Comparison of ENCODE assay signal across 9 mouse cellular contexts in the genomic region with DNA sequence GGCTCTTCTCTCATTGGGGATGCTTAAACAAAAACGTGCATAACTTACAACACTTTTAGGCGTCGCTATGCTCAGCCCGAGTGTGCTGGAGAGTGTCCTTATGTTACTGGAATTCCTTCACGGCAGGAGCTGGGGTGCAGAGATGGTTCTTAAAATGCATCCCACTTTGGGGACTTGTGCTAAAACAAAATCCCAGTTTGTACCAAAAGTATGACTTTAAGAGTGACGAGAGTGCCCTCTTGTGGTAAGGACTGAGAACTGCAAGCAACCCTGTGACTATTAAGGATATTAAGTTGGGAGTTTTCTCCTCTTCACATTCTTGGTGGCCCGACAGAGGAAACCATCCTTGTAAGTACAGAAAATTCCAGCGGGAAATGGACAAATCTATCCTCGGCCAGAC.
DNase-seq lines count a peak whose midpoint lies in the region; ATAC-seq and TF ChIP-seq lines count a peak whose summit lies in the region.
"Had no signal": no experiment of that assay in that cellular context is flagged by ENCODE, and none has a peak within 500 bp of the region (broad histone marks: within the 10 kb centered on the region; RNA-seq: fewer than 3 reads in every experiment).

No protein-coding gene starts in this region.

- no peak for TF ChIP-seq CTCF in Patski (IDR thresholded peaks at IDR 0.05)
- TF ChIP-seq CTCF in gastrocnemius, adult 2 months (IDR thresholded peaks at IDR 0.05): peak; percentile 94

- no peaks in the 10 kb centered on the region for H3K9me3 ChIP-seq in heart, embryonic 12.5 days (replicated peaks)
- H3K9me3 ChIP-seq: lung, embryonic 15.5 days had no signal

- intact Hi-C loops in heart, postnatal 10 days (cut with DNase I): loop anchor here (1.0 kb wide), 2 partner anchors 872 to 894 kb away; no protein-coding TSS in a partner anchor
- intact Hi-C loops in gastrocnemius, adult 2 months (cut with DNase I): loop anchor here (1.0 to 5.0 kb wide), 2 partner anchors 152 to 871 kb away; no protein-coding TSS in a partner anchor

- H3K4me3 ChIP-seq in heart, embryonic 12.5 days: no peak overlapping the region
- H3K4me3 ChIP-seq in gastrocnemius, adult 2 months: no peak overlapping the region
- H3K4me3 ChIP-seq: lung, embryonic 15.5 days had no signal

- H3K9ac ChIP-seq in heart, embryonic 12.5 days: no peak overlapping the region
- H3K9ac ChIP-seq: lung, embryonic 15.5 days had no signal

- DNase-seq in heart, postnatal 10 days: peak; percentile 68 to 80
- DNase-seq in Patski (ENCODE audit: low read depth, low spot score): no peak
- DNase-seq in cerebellum, postnatal 4 days (ENCODE audit: low spot score in 2 of 2): peak; percentile 47 to 79
- DNase-seq in gastrocnemius, adult 2 months: peak; percentile 25
- peak; percentile 84 to 86 for DNase-seq in layer of hippocampus, postnatal 10 days (ENCODE audit: low spot score in 2 of 2)
- peak; percentile 73 for DNase-seq in telencephalon, adult 2 months (ENCODE audit: low read depth, low spot score)

- no peak for ATAC-seq in heart, embryonic 12.5 days (ENCODE audit: insufficient number of reproducible peaks, low FRiP score)
- peak; percentile 24 for ATAC-seq in Patski
- peak; percentile 59 for ATAC-seq in megakaryocyte, adult 5-6 weeks (ENCODE audit: poor library complexity, severe bottlenecking)

- CTCF ChIA-PET in Patski (lab: Charles Lee): interaction anchor here (0.7 to 1.8 kb wide), 11 partner anchors 9 to 894 kb away, joined by 3 to 9 read pairs (median 4); no protein-coding TSS in a partner anchor

- no peak overlapping the region for H3K4me2 ChIP-seq in heart, embryonic 12.5 days
- H3K4me2 ChIP-seq: lung, embryonic 15.5 days had no signal

- in situ Hi-C loops in Patski (cut with MboI; ENCODE audit: low pct_unique_long_range_greater_than_20kb): loop anchor here (5.0 to 10.0 kb wide), 2 partner anchors 408 to 670 kb away; partner anchors contain the start of gene St6galnac5

- no peak overlapping the region for H3K27ac ChIP-seq in heart, embryonic 12.5 days (ENCODE audit: poor library complexity, severe bottlenecking)
- no peak overlapping the region for H3K27ac ChIP-seq in gastrocnemius, adult 2 months
- H3K27ac ChIP-seq: lung, embryonic 15.5 days had no signal

- 0 out of 2 replicates have a peak, but pooled peaks cover 4% of the 10 kb centered on the region for H3K4me1 ChIP-seq in heart, embryonic 12.5 days (replicated peaks)
- H3K4me1 ChIP-seq: lung, embryonic 15.5 days had no signal

- POLR2A ChIA-PET in Patski (lab: Charles Lee): no interaction called here

- H3K36me3 ChIP-seq in heart, embryonic 12.5 days: 0 out of 2 replicates have a peak, but pooled peaks cover under 1% of the 10 kb centered on the region
- H3K36me3 ChIP-seq: lung, embryonic 15.5 days had no signal

- H3K27me3 ChIP-seq in heart, embryonic 12.5 days (replicated peaks): 0 out of 2 replicates have a peak, but pooled peaks cover 12% of the 10 kb centered on the region
- no peaks in the 10 kb centered on the region for H3K27me3 ChIP-seq in Patski
- H3K27me3 ChIP-seq: lung, embryonic 15.5 days had no signal

- WGBS in heart, embryonic 12.5 days: 29% methylated on average over 9 of the region's 9 CpGs
